Mouse (Mus musculus): ENCODE data around the gene Dennd5a. TPM values are rescaled to one million over a fixed set of nuclear protein-coding genes. Genes with fewer than 3 reads are reported as not detected.
A peak's percentile ranks its signal among the peaks of the same experiment; 100 is the strongest.
"Not testable (repeated sequence)": the region's sequence is repeated elsewhere in the genome, so short reads cannot be mapped to it uniquely, and the experiment has no call there.

The Dennd5a gene
- total and polyA plus RNA-seq, 3 experiments: 10.1 to 117 (median 70.4) TPM

- ATAC-seq (ENCODE audit: extremely low read depth, insufficient number of reproducible peaks, low FRiP score, poor library complexity, severe bottlenecking) (no peak), DNase-seq (ENCODE audit: low spot score) (no peak)
Measured at GRCm38 (mm10) chr7:109985661-109986132, 25.4 kb upstream of the Dennd5a start.

GRCm38 (mm10) chr7:109984608-109985007, 24.3 kb upstream of the Dennd5a start:
- peaks cover 38% of the 10 kb centered on the region for H3K36me3 ChIP-seq (replicated peaks)
- not testable (repeated sequence) for ATAC-seq (ENCODE audit: extremely low read depth, insufficient number of reproducible peaks, low FRiP score, poor library complexity, severe bottlenecking); H3K4me3 ChIP-seq (ENCODE audit: low read depth, low read length); H3K9me3 ChIP-seq (replicated peaks); DNase-seq (ENCODE audit: low spot score); H3K27me3 ChIP-seq (ENCODE audit: insufficient read depth, low read length)
- peaks cover 17% of the 10 kb centered on the region for H3K4me1 ChIP-seq (ENCODE audit: insufficient read depth, low read depth, low read length)

More at GRCm38 (mm10) chr7:109985661-109986132, 25.4 kb upstream of the Dennd5a start:
- Histone ChIP-seq H3K9me3 (replicated peaks) (no peaks in the 10 kb centered on the region), H3K36me3 (replicated peaks) (peaks cover 29% of the 10 kb centered on the region), H3K4me1 (ENCODE audit: insufficient read depth, low read depth, low read length) (peaks cover 19% of the 10 kb centered on the region), H3K4me3 (ENCODE audit: low read depth, low read length) (peak overlapping the region; percentile 79), H3K27me3 (ENCODE audit: insufficient read depth, low read length) (peaks cover 3% of the 10 kb centered on the region; the same call in 1 of the 2 replicates)
- TF ChIP-seq GATA1 (IDR thresholded peaks at IDR 0.05; ENCODE audit: borderline replicate concordance, low read length) (no peak), TAL1 (conservative IDR thresholded peaks at IDR 0.05; ENCODE audit: low read depth, low read length) (no peak), POLR2AphosphoS5 (IDR thresholded peaks at IDR 0.05; ENCODE audit: insufficient replicate concordance, low read depth, low read length) (no peak), GATA2 (IDR thresholded peaks at IDR 0.05; ENCODE audit: borderline replicate concordance, low read depth, low read length) (no peak), CTCF (IDR thresholded peaks at IDR 0.05; ENCODE audit: low read depth, low read length) (no peak)

GRCm38 (mm10) chr7:109977131-109977530, 16.9 kb upstream of the Dennd5a start:
- ATAC-seq (ENCODE audit: extremely low read depth, insufficient number of reproducible peaks, low FRiP score, poor library complexity, severe bottlenecking); H3K4me3 ChIP-seq (ENCODE audit: low read depth, low read length); H3K27me3 ChIP-seq (ENCODE audit: insufficient read depth, low read length); H3K9me3 ChIP-seq (replicated peaks); DNase-seq (ENCODE audit: low spot score); H3K4me1 ChIP-seq (ENCODE audit: insufficient read depth, low read depth, low read length): not testable (repeated sequence)
- peaks cover 73% of the 10 kb centered on the region for H3K36me3 ChIP-seq (replicated peaks)

- Histone ChIP-seq H3K27me3 (ENCODE audit: insufficient read depth, low read length) (no peaks in the 10 kb centered on the region), H3K4me3 (ENCODE audit: low read depth, low read length) (no peak overlapping the region), H3K4me1 (ENCODE audit: insufficient read depth, low read depth, low read length) (no peaks in the 10 kb centered on the region), H3K9me3 (replicated peaks) (no peaks in the 10 kb centered on the region), H3K36me3 (replicated peaks) (peaks cover 66% of the 10 kb centered on the region)
- no peak for DNase-seq (ENCODE audit: low spot score)
- ATAC-seq (ENCODE audit: extremely low read depth, insufficient number of reproducible peaks, low FRiP score, poor library complexity, severe bottlenecking): no peak
- TF ChIP-seq CTCF (IDR thresholded peaks at IDR 0.05; ENCODE audit: low read depth, low read length) (no peak), GATA2 (IDR thresholded peaks at IDR 0.05; ENCODE audit: borderline replicate concordance, low read depth, low read length) (no peak), GATA1 (IDR thresholded peaks at IDR 0.05; ENCODE audit: borderline replicate concordance, low read length) (no peak), TAL1 (conservative IDR thresholded peaks at IDR 0.05; ENCODE audit: low read depth, low read length) (no peak), POLR2AphosphoS5 (IDR thresholded peaks at IDR 0.05; ENCODE audit: insufficient replicate concordance, low read depth, low read length) (no peak)
Measured at GRCm38 (mm10) chr7:109975966-109976715, 15.9 kb upstream of the Dennd5a start.

- H3K4me3 ChIP-seq (ENCODE audit: low read depth, low read length): no peak overlapping the region
- H3K36me3 ChIP-seq (replicated peaks): peaks cover 14% of the 10 kb centered on the region
- TF ChIP-seq CTCF (IDR thresholded peaks at IDR 0.05; ENCODE audit: low read depth, low read length) (no peak), TAL1 (conservative IDR thresholded peaks at IDR 0.05; ENCODE audit: low read depth, low read length) (no peak), POLR2AphosphoS5 (IDR thresholded peaks at IDR 0.05; ENCODE audit: insufficient replicate concordance, low read depth, low read length) (no peak), GATA2 (IDR thresholded peaks at IDR 0.05; ENCODE audit: borderline replicate concordance, low read depth, low read length) (no peak)
- no peak for ATAC-seq (ENCODE audit: extremely low read depth, insufficient number of reproducible peaks, low FRiP score, poor library complexity, severe bottlenecking)
- H3K27me3 ChIP-seq (ENCODE audit: insufficient read depth, low read length): no peaks in the 10 kb centered on the region
- H3K9me3 ChIP-seq (replicated peaks): 0 out of 2 replicates have a peak, but pooled peaks cover 2% of the 10 kb centered on the region
- DNase-seq (ENCODE audit: low spot score): no peak
- H3K4me1 ChIP-seq (ENCODE audit: insufficient read depth, low read depth, low read length): peaks cover 19% of the 10 kb centered on the region
Measured at GRCm38 (mm10) chr7:109969542-109969941, 9.3 kb upstream of the Dennd5a start.

GRCm38 (mm10) chr7:109968924-109969450, 8.7 kb upstream of the Dennd5a start:
- ATAC-seq (ENCODE audit: extremely low read depth, insufficient number of reproducible peaks, low FRiP score, poor library complexity, severe bottlenecking) (no peak), DNase-seq (ENCODE audit: low spot score) (no peak)
- Histone ChIP-seq H3K9me3 (replicated peaks) (0 out of 2 replicates have a peak, but pooled peaks cover 2% of the 10 kb centered on the region), H3K4me3 (ENCODE audit: low read depth, low read length) (no peak overlapping the region), H3K4me1 (ENCODE audit: insufficient read depth, low read depth, low read length) (peaks cover 19% of the 10 kb centered on the region), H3K36me3 (replicated peaks) (peaks cover 13% of the 10 kb centered on the region), H3K27me3 (ENCODE audit: insufficient read depth, low read length) (no peaks in the 10 kb centered on the region)
- TF ChIP-seq GATA2 (IDR thresholded peaks at IDR 0.05; ENCODE audit: borderline replicate concordance, low read depth, low read length) (no peak), POLR2AphosphoS5 (IDR thresholded peaks at IDR 0.05; ENCODE audit: insufficient replicate concordance, low read depth, low read length) (no peak), CTCF (IDR thresholded peaks at IDR 0.05; ENCODE audit: low read depth, low read length) (no peak), GATA1 (IDR thresholded peaks at IDR 0.05; ENCODE audit: borderline replicate concordance, low read length) (no peak), TAL1 (conservative IDR thresholded peaks at IDR 0.05; ENCODE audit: low read depth, low read length) (no peak)
